Mouse (Mus musculus) heart, embryonic 13.5 days (tissue): Measurements from ENCODE around the gene Gm26602. TPM values are rescaled to one million over a fixed set of nuclear protein-coding genes. Genes with fewer than 3 reads are reported as not detected.
"Not testable (repeated sequence)": the region's sequence is repeated elsewhere in the genome, so short reads cannot be mapped to it uniquely, and the experiment has no call there.

Experiments
- ATAC-seq: fragments of 200-750 bp; cut with Nextera tagmentation; 2 replicates; pipeline ENCODE4 v1.8.0; 2017; ENCODE audit warnings: moderate TSS enrichment; ENCODE audit not compliant: insufficient number of reproducible peaks, low FRiP score, low TSS enrichment; ENCODE audit errors: extremely low read depth
- H3K27ac ChIP-seq: fragments of 300-500 bp; sonication (generic); replicated peaks from 2 replicates; pipeline ENCODE4 v1.5.1; 2015; ENCODE audit warnings: moderate library complexity, mild to moderate bottlenecking, inconsistent platforms
- H3K27me3 ChIP-seq: fragments of 300-500 bp; sonication (generic); replicated peaks from 2 replicates; pipeline ENCODE4 v1.6.1; 2015; ENCODE audit warnings: mild to moderate bottlenecking, inconsistent platforms
- H3K36me3 ChIP-seq: fragments of 300-500 bp; sonication (generic); 2 replicates; pipeline ENCODE4 v1.6.1; 2015; ENCODE audit warnings: mild to moderate bottlenecking, inconsistent platforms
- H3K4me1 ChIP-seq: fragments of 300-500 bp; sonication (generic); 2 replicates; pipeline ENCODE4 v1.6.1; 2015; ENCODE audit warnings: inconsistent platforms
- H3K4me2 ChIP-seq: fragments of 300-500 bp; sonication (generic); 2 replicates; pipeline ENCODE4 v1.6.1; 2015; ENCODE audit warnings: inconsistent platforms, mild to moderate bottlenecking, moderate library complexity
- H3K4me3 ChIP-seq: fragments of 300-500 bp; sonication (generic); 2 replicates; pipeline ENCODE4 v1.5.1; 2015; ENCODE audit warnings: moderate library complexity, mild to moderate bottlenecking, inconsistent platforms
- H3K9ac ChIP-seq: fragments of 300-500 bp; sonication (generic); 2 replicates; pipeline ENCODE4 v1.6.1; 2015; ENCODE audit warnings: inconsistent platforms, mild to moderate bottlenecking, moderate library complexity
- H3K9me3 ChIP-seq: fragments of 300-500 bp; sonication (generic); 2 replicates; pipeline ENCODE4 v1.6.1; 2016; ENCODE audit warnings: inconsistent platforms
- WGBS: fragments of 180-500 bp; shearing (Covaris S2); methylation state at CpG from one replicate; pipeline ENCODE4 v1.1.7; 2015; ENCODE audit warnings: mixed read lengths; 5-methylcytosine and 5-hydroxymethylcytosine counted together
- polyA plus RNA-seq: library from polyadenylated mRNA; unstranded; fragments of >200 nt; fragmentation: Nextera tagmentation; extraction: Ambion mirVana; gene quantifications from 2 replicates; pipeline ENCODE4 v1.2.1, GENCODE M21; 2015

The Gm26602 gene
- polyA plus RNA-seq, 1 experiment from 2014 or later: not detected

DNA sequence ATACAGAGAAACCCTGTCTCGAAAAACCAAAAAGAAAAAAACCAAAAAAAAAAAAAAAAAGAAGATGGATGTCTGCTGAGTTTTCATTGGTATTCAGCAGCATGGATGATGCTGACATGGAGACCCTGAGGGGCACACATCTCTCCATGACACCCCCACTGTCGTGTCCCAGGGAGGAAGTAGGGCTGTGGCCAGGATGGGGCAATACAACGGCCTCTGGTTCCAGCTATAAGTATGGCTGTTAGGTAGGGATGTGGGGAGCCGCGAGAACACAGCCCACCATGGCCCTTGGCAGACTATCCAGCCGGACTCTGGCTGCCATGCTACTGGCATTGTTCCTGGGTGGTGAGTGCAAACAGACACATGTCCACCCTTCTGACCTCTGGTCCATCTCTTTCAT, 24.6 kb upstream of the Gm26602 start, which contains the start of gene Elane:
TSS of gene Elane (plus strand) at position 194 of the 400 bp plus-strand sequence.
- peaks cover 23% of the 10 kb centered on the region for H3K4me1 ChIP-seq
- ATAC-seq: no peak
- H3K36me3 ChIP-seq: no peaks in the 10 kb centered on the region
- no peak within 1 kb of the TSS for H3K4me2 ChIP-seq
- no peaks in the 10 kb centered on the region for H3K9me3 ChIP-seq
- H3K27me3 ChIP-seq: peaks cover 37% of the 10 kb centered on the region
- H3K27ac ChIP-seq: no peak within 1 kb of the TSS
- H3K9ac ChIP-seq: no peak within 1 kb of the TSS
- 75% methylated on average over 6 of the region's 6 CpGs for WGBS
- no peak within 1 kb of the TSS for H3K4me3 ChIP-seq

DNA sequence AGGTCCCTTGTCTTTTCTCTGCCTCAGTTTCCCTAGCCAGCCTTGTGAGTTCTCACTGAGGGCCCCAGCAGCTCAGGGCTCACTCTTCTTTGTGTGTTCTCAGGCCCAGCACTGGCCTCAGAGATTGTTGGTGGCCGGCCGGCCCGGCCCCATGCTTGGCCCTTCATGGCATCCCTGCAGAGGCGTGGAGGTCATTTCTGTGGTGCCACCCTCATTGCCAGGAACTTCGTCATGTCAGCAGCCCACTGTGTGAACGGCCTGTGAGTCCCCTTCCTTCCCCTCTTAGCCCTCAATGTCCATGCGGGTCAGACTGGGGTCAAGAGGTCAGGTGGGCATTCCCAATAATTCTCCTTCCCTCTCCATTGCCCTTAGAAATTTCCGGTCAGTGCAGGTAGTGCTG, 24.0 kb upstream of the Gm26602 start:
- ATAC-seq: no peak
- peaks cover 20% of the 10 kb centered on the region for H3K4me1 ChIP-seq
- no peaks in the 10 kb centered on the region for H3K36me3 ChIP-seq
- H3K27me3 ChIP-seq: peaks cover 38% of the 10 kb centered on the region
- H3K9me3 ChIP-seq: no peaks in the 10 kb centered on the region
- H3K4me2 ChIP-seq: no peak overlapping the region
- 62% methylated on average over 8 of the region's 8 CpGs for WGBS
- H3K27ac ChIP-seq: no peak overlapping the region
- H3K9ac ChIP-seq: no peak overlapping the region
- H3K4me3 ChIP-seq: no peak overlapping the region

DNA sequence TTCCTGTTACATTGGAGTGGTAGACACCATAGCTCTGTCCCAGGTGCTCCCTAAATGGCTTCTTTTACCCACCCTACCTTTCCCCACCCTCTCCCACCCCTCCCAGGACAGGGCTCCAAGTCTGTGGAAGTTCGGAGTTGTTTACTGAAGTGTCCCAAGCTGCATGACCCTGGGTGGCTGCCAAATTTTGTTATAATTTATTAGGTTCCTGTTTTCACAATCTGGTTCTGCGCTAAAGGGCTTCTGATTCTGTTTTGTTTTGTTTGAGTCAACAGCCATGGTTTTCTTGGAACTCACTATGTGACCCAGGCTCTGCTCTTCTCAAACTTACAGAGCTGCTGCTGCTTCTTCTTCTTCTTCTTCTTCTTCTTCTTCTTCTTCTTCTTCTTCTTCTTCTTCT, 21.3 kb upstream of the Gm26602 start:
- 78% methylated on average over 2 of the region's 2 CpGs for WGBS
- no peak overlapping the region for H3K4me2 ChIP-seq
- H3K4me1 ChIP-seq: peaks cover 10% of the 10 kb centered on the region
- ATAC-seq: no peak
- H3K27me3 ChIP-seq: peaks cover 19% of the 10 kb centered on the region
- H3K36me3 ChIP-seq: peaks cover 4% of the 10 kb centered on the region; the same call in 1 of the 2 replicates
- no peak overlapping the region for H3K4me3 ChIP-seq
- no peaks in the 10 kb centered on the region for H3K9me3 ChIP-seq
- H3K27ac ChIP-seq: no peak overlapping the region
- H3K9ac ChIP-seq: no peak overlapping the region

DNA sequence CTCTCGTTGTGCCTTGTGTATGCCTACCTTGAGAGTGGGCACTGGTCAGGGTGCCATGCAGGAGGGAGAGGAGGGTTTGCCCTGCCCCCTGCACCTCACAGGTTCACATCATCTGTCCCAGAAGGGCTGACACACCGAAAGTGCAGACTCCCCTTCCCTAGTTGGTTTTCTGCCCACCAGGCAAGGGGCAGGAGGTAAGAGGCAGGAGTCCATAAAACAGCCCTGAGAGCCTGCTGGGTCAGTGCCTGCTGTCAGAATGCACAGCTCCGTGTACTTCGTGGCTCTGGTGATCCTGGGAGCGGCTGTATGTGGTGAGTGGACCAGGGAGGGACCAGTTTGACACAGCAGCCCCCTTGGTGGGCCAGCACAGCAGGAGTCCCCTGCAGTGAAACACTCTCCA, 20.0 kb upstream of the Gm26602 start, which contains the start of gene Cfd:
TSS of gene Cfd (plus strand) at position 184 of the 400 bp plus-strand sequence.
- Histone ChIP-seq H3K4me2 (no peak within 1 kb of the TSS), H3K4me3 (no peak within 1 kb of the TSS), H3K36me3 (peaks cover 15% of the 10 kb centered on the region), H3K27me3 (peaks cover 19% of the 10 kb centered on the region), H3K27ac (no peak within 1 kb of the TSS), H3K9ac (no peak within 1 kb of the TSS), H3K4me1 (peaks cover 7% of the 10 kb centered on the region; the same call in 1 of the 2 replicates), H3K9me3 (no peaks in the 10 kb centered on the region)
- WGBS: 39% methylated on average over 5 of the region's 5 CpGs
- no peak for ATAC-seq

DNA sequence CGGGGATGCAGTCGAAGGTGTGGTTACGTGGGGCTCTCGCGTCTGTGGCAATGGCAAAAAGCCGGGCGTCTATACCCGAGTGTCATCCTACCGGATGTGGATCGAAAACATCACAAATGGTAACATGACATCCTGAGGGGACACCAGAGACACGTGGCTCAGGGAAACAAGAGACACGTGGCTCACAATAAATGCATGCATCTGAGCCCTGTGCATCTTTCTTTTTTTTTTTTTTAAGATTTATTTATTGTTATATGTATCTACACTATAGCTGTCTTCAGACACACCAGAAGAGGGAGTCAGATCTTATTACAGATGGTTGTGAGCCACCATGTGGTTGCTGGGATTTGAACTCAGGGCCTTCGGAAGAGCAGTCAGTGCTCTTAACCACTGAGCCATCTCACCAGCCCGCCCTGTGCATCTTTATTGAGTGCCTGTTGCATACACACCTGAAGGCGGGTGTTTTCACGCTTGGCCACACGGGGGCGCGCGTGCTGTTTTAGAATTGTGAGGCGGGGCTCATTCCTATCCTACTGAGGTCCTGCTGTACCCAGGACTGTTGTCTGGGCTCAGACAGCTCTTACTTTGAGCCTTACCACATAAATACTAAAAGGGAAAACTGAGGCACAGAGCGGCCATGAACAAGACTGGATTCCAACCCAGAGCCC, 18.1 kb upstream of the Gm26602 start:
- H3K4me3 ChIP-seq, H3K27ac ChIP-seq, H3K9me3 ChIP-seq, ATAC-seq, H3K4me1 ChIP-seq, H3K4me2 ChIP-seq: not testable (repeated sequence)
- WGBS: 41% methylated on average over 22 of the region's 22 CpGs
- Histone ChIP-seq H3K36me3 (peaks cover 34% of the 10 kb centered on the region), H3K27me3 (peaks cover 12% of the 10 kb centered on the region), H3K9ac (0 out of 2 replicates have a peak overlapping the region, but pooled peaks have one; percentile 5)

DNA sequence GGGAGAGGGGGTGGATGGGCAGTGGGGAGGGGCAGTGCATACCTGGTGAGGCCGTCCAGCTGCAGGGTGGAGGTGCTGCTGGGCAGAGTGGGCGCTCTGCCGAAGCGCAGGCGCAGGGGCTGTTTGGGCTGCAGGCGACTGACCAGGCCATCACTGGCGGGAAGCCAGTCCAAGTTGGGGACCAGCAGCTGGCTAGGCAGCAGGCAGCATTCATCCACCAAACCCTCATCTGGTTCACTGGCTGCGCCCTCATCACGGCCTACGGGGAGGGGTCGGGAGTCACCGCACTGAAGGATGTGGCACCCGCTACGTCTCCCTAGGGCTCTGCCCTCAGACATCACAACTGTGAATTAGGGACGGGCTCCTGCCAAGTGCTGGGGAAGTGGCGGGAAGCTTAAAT, 14.3 kb upstream of the Gm26602 start:
- H3K9ac ChIP-seq: no peak overlapping the region
- H3K9me3 ChIP-seq: no peaks in the 10 kb centered on the region
- WGBS: 88% methylated on average over 16 of the region's 16 CpGs
- no peak overlapping the region for H3K27ac ChIP-seq
- ATAC-seq: no peak
- no peak overlapping the region for H3K4me3 ChIP-seq
- peaks cover 69% of the 10 kb centered on the region for H3K36me3 ChIP-seq
- H3K4me1 ChIP-seq: peaks cover 7% of the 10 kb centered on the region; the same call in 1 of the 2 replicates
- peaks cover 3% of the 10 kb centered on the region; the same call in 1 of the 2 replicates for H3K27me3 ChIP-seq
- no peak overlapping the region for H3K4me2 ChIP-seq

DNA sequence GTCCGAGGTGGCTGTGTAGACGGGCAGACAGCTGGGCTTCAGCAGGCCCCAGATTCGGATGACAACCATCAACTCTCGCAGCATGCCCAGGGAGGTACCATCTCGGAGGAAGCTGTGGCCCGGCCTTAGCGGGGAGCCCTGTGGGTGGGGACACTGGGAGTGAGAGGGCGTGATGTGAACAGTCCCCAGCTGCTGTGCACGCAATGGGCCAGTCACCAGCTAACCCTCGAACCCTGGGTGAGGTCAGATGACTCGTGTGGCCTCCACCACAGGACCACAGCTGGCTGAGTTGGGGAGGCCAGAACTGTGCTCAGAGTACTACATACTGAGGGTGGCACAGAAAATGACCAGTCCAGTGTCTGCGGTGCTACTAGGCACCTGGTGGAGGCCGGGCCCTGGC, 13.8 kb upstream of the Gm26602 start:
- H3K9me3 ChIP-seq: no peaks in the 10 kb centered on the region
- WGBS: 83% methylated on average over 13 of the region's 13 CpGs
- H3K36me3 ChIP-seq: peaks cover 74% of the 10 kb centered on the region
- peaks cover 7% of the 10 kb centered on the region; the same call in 1 of the 2 replicates for H3K4me1 ChIP-seq
- no peaks in the 10 kb centered on the region; the same call in 1 of the 2 replicates for H3K27me3 ChIP-seq
- ATAC-seq: no peak
- H3K4me3 ChIP-seq: no peak overlapping the region
- H3K4me2 ChIP-seq: no peak overlapping the region
- H3K27ac ChIP-seq: no peak overlapping the region
- no peak overlapping the region for H3K9ac ChIP-seq

DNA sequence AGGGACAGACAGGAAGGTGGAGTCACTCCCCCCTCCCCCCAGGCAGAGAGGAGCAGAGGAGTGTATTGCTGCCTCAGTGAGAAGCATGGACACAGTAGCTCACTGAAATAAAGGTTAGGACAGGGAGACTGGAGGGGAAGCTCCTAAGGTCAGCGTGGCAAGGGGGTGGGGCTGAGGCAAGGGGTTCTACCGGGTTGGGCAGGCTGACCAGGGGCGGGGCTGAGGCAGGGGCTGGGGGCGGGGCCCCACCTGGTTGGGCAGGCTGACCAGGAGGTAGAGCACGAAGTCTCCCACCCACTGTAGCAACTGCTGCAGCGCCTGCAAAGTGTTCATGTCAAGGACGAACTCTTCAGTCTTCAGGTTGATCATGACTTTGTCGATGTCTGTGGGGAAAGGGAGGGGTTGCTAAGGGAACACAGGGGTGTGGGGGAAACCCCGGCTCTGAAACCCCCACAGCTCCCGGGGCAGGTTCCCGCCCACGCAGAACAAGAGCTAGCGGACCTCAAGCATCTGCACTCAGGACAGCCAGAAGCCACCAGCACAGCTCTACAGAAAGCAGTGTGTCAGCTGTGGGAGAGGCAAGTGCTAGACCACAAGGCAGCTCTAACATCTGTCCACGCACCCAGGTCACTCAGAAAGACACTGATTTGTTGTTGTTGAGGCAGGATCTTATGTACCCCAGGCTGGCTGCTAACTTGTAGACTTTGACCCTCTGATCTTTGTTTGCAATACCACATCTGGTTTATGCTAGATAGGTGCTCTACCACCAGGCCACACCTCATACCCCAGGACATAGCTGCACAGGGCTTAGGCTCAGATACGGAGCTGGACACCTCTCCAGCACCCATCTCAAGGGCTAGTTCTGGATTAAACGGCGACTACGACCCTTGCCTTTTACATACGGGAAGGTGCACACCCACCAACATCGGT, 13.1 kb upstream of the Gm26602 start:
- WGBS: 48% methylated on average over 20 of the region's 20 CpGs
- Histone ChIP-seq H3K27ac (no peak overlapping the region), H3K9me3 (no peaks in the 10 kb centered on the region), H3K4me3 (no peak overlapping the region), H3K4me1 (peaks cover 7% of the 10 kb centered on the region; the same call in 1 of the 2 replicates), H3K36me3 (peaks cover 81% of the 10 kb centered on the region), H3K4me2 (no peak overlapping the region), H3K9ac (no peak overlapping the region), H3K27me3 (no peaks in the 10 kb centered on the region)
- no peak for ATAC-seq

DNA sequence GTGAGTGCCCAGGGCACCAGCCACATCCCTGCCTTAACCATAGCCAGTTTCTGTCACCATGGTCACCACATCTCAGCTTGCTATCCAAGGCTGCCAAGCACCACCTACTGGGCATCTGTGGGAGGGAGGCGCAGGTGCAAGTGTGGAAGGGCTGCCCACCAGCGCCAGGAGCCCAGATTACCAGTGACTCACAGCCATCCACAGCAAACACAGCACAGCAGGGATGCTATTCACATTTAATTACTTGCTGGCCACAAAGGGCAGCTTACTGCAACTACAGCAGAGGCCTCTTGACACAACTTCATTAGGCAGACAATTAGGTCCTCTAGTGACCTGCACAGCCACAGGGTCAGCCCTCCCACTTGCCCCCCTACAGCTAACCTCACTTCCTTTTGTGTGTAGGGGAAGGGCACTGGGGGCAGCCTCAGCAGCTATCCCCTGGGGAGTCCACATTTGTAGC, 9.7 kb upstream of the Gm26602 start:
- Histone ChIP-seq H3K36me3 (peaks cover 97% of the 10 kb centered on the region), H3K4me3 (no peak overlapping the region), H3K27ac (no peak overlapping the region), H3K27me3 (no peaks in the 10 kb centered on the region), H3K4me2 (no peak overlapping the region), H3K4me1 (no peaks in the 10 kb centered on the region), H3K9ac (no peak overlapping the region), H3K9me3 (no peaks in the 10 kb centered on the region)
- no peak for ATAC-seq
- WGBS: 83% methylated on average over 2 of the region's 2 CpGs

DNA sequence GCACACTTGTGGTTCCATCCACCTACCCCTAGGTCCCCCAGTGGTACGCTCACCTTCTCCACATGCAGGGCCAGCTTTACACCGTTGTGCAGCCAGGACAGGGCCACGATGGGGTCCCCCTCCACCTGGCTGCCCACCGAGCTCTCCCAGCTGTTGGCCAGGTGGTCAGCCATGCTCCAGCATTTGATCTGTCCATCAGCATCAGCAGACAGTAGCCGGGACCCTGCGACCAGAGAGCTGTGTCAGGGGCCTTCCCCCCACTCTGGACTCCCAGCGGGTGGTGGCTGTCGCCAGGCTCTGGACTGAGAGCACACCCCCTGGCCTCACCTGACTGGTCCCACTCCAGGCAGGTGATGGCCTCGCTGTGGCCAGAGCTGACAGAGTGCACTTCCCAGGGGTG, 3.9 kb upstream of the Gm26602 start:
- peaks cover 15% of the 10 kb centered on the region for H3K4me1 ChIP-seq
- H3K4me3 ChIP-seq: no peak overlapping the region
- no peak overlapping the region for H3K4me2 ChIP-seq
- H3K36me3 ChIP-seq: peaks cover 70% of the 10 kb centered on the region
- no peak overlapping the region for H3K27ac ChIP-seq
- 94% methylated on average over 9 of the region's 9 CpGs for WGBS
- ATAC-seq: no peak
- no peaks in the 10 kb centered on the region for H3K27me3 ChIP-seq
- no peaks in the 10 kb centered on the region for H3K9me3 ChIP-seq
- no peak overlapping the region for H3K9ac ChIP-seq

DNA sequence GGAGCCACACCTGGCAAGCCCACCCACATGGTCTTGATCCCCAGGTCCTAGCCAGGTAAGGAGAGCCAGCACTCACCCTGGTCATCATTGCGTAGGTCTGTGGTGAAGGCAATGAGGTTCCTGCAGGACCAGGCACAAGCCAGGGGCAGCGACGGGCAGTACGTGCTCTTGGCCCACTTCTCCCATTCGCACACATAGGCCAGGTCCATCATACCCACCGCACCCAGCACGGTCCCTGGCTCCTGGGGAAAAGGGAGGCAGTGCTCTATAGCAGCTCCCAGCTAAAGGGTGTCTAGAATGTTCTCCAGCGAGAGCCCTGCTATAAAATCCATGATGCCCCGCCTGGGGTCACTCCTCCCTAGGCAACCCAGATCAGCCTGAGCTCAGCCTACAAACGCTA, 3.2 kb upstream of the Gm26602 start:
- ATAC-seq: no peak
- no peaks in the 10 kb centered on the region for H3K27me3 ChIP-seq
- peak overlapping the region; percentile 5; the same call in 1 of the 2 replicates for H3K9ac ChIP-seq
- peak overlapping the region; percentile 71; the same call in 1 of the 2 replicates for H3K4me3 ChIP-seq
- WGBS: 91% methylated on average over 10 of the region's 10 CpGs
- no peak overlapping the region for H3K27ac ChIP-seq
- peaks cover 70% of the 10 kb centered on the region for H3K36me3 ChIP-seq
- H3K4me2 ChIP-seq: peak overlapping the region; percentile 68; the same call in 1 of the 2 replicates
- H3K4me1 ChIP-seq: peaks cover 15% of the 10 kb centered on the region
- H3K9me3 ChIP-seq: no peaks in the 10 kb centered on the region
